Mouse (Mus musculus) adrenal gland, postnatal 14 days (tissue): ENCODE data around the gene Rasgrf2. TPM values are rescaled to one million over a fixed set of nuclear protein-coding genes. Genes with fewer than 3 reads are reported as not detected.

Source experiments
- DNase-seq: peaks from one replicate; pipeline ENCODE4 v3.0.0; 2021; ENCODE audit warnings: mixed read lengths
- total RNA-seq: library from RNA; stranded (reverse); gene quantifications from 2 replicates; pipeline ENCODE4 v1.2.3, GENCODE M21; 2021

Gene Rasgrf2
- total RNA-seq, 1 experiment from 2014 or later: 1.3 TPM

- no peak for DNase-seq
Measured at GRCm38 (mm10) chr13:92041584-92042563, 89.6 kb downstream of the Rasgrf2 start.

- no peak for DNase-seq
Measured at GRCm38 (mm10) chr13:92030364-92031057, 100.9 kb downstream of the Rasgrf2 start.

- DNase-seq: no peak
Measured at GRCm38 (mm10) chr13:92029666-92030065, 101.8 kb downstream of the Rasgrf2 start.

GRCm38 (mm10) chr13:92027951-92028350 is 103.5 kb downstream of the Rasgrf2 start:
- no peak for DNase-seq

GRCm38 (mm10) chr13:92026651-92027050 is 104.8 kb downstream of the Rasgrf2 start:
- DNase-seq: no peak

- no peak for DNase-seq
Measured at GRCm38 (mm10) chr13:92025124-92025523, 106.3 kb downstream of the Rasgrf2 start.

- no peak for DNase-seq
Measured at GRCm38 (mm10) chr13:92022202-92022601, 109.3 kb downstream of the Rasgrf2 start.

GRCm38 (mm10) chr13:91996929-91997328 is 134.5 kb downstream of the Rasgrf2 start:
- no peak for DNase-seq

- DNase-seq: no peak
Measured at GRCm38 (mm10) chr13:91991412-91991811, 140.0 kb downstream of the Rasgrf2 start.

- no peak for DNase-seq
Measured at GRCm38 (mm10) chr13:91990709-91991284, 140.7 kb downstream of the Rasgrf2 start.

- DNase-seq: no peak
Measured at GRCm38 (mm10) chr13:91988378-91988777, 143.1 kb downstream of the Rasgrf2 start.

- no peak for DNase-seq
Measured at GRCm38 (mm10) chr13:91986958-91987357, 144.5 kb downstream of the Rasgrf2 start.

GRCm38 (mm10) chr13:91985915-91986589 is 145.4 kb downstream of the Rasgrf2 start:
- no peak for DNase-seq

- DNase-seq: no peak
Measured at GRCm38 (mm10) chr13:91985019-91985418, 146.4 kb downstream of the Rasgrf2 start.

- DNase-seq: no peak
Measured at GRCm38 (mm10) chr13:91982080-91982479, 149.4 kb downstream of the Rasgrf2 start.

- no peak for DNase-seq
Measured at GRCm38 (mm10) chr13:91981414-91981813, 150.0 kb downstream of the Rasgrf2 start.

GRCm38 (mm10) chr13:91976971-91977370 is 154.5 kb downstream of the Rasgrf2 start:
- no peak for DNase-seq

- DNase-seq: no peak
Measured at GRCm38 (mm10) chr13:91976541-91976940, 154.9 kb downstream of the Rasgrf2 start.

GRCm38 (mm10) chr13:91974154-91974553 is 157.3 kb downstream of the Rasgrf2 start:
- no peak for DNase-seq

- DNase-seq: no peak
Measured at GRCm38 (mm10) chr13:91971246-91971645, 160.2 kb downstream of the Rasgrf2 start.

GRCm38 (mm10) chr13:91956474-91956873 is 175.0 kb downstream of the Rasgrf2 start:
- no peak for DNase-seq

- DNase-seq: no peak
Measured at GRCm38 (mm10) chr13:91955646-91956045, 175.8 kb downstream of the Rasgrf2 start.
